Mouse (Mus musculus) lung, adult 2 months (tissue): ENCODE results near the gene Mvb12a.
A peak's percentile ranks its signal among the peaks of the same experiment; 100 is the strongest.

Source experiments
- CTCF ChIP-seq: fragments of 200-500 bp; IDR thresholded peaks from 2 replicates; pipeline ENCODE4 v1.5.1; 2011; ENCODE audit warnings: mild to moderate bottlenecking, low read length, control low read depth; ENCODE audit not compliant: insufficient read depth
- POLR2A ChIP-seq: fragments of 200-500 bp; IDR thresholded peaks from 2 replicates; pipeline ENCODE4 v1.6.1; 2011; ENCODE audit warnings: low read depth, mild to moderate bottlenecking, control low read depth, low read length, borderline replicate concordance; ENCODE audit errors: extremely low read depth

- TF ChIP-seq CTCF (no peak), POLR2A (peak; percentile 44; the same call in 1 of the 2 replicates)
These were observed 5.5 kb upstream of the Mvb12a start, which contains the start of gene Bst2 for GRCm38 (mm10) chr8:71537028-71537867.
